Mouse (Mus musculus) splenic B cell, adult 2 months (primary cell): ENCODE data around the gene 4933430I17Rik.

Experiments used
- DNase-seq: peaks from one replicate; pipeline ENCODE4 v3.0.0-alpha.2; 2011; ENCODE audit warnings: low read depth, low spot score
- H3K27me3 ChIP-seq: 2 replicates; pipeline ENCODE4 v1.6.1; 2012; ENCODE audit warnings: mild to moderate bottlenecking, low read length, moderate library complexity, mixed read lengths; ENCODE audit not compliant: control insufficient read depth, poor library complexity, insufficient read depth, severe bottlenecking
- H3K36me3 ChIP-seq: 2 replicates; pipeline ENCODE4 v1.6.1; 2012; ENCODE audit warnings: mild to moderate bottlenecking, low read length, moderate library complexity, mixed read lengths; ENCODE audit not compliant: control insufficient read depth, poor library complexity, insufficient read depth, severe bottlenecking

The 4933430I17Rik gene

DNA sequence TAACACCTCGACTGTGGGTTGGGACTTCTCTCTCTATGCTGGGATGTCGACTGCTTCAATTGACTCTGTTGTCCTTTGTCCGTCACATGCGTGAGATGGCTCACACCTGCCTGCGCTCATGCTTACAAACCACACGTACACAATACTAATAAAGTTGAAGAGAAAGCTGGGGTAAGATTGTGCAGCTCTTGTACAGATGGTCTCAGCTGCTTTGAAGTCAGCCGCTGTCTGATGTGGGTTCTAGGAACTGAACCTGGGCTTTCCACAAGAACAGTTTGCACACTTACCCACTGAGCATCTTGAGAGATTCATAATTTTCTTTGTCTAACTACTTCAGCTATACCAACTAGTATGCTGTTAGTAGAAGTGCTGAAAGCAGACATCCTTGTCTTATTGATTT is 26.8 kb downstream of the 4933430I17Rik start:
- DNase-seq = no peak
- Histone ChIP-seq H3K27me3 (0 out of 2 replicates have a peak, but pooled peaks cover 1% of the 10 kb centered on the region), H3K36me3 (no peaks in the 10 kb centered on the region)

DNA sequence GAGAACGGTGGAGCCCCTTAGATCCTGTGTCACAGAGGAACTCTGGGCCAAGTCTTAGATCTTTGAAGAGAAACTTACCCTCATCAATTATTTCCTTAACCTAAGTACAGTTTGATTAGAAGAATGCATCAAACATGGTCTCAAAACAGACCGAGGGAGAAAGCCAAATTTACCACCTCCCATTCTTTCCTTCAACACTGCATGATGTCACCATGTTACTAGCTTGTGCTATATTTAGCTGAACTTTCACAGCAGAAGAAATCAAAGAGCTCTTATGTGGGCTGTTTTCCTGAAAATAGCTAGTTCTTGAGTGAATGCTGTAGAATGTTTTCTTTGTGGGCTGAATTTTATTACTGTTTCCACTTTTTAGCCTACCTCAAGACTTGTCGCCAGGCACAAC is 32.3 kb downstream of the 4933430I17Rik start:
- H3K36me3 ChIP-seq = no peaks in the 10 kb centered on the region
- no peaks in the 10 kb centered on the region for H3K27me3 ChIP-seq
- no peak for DNase-seq

DNA sequence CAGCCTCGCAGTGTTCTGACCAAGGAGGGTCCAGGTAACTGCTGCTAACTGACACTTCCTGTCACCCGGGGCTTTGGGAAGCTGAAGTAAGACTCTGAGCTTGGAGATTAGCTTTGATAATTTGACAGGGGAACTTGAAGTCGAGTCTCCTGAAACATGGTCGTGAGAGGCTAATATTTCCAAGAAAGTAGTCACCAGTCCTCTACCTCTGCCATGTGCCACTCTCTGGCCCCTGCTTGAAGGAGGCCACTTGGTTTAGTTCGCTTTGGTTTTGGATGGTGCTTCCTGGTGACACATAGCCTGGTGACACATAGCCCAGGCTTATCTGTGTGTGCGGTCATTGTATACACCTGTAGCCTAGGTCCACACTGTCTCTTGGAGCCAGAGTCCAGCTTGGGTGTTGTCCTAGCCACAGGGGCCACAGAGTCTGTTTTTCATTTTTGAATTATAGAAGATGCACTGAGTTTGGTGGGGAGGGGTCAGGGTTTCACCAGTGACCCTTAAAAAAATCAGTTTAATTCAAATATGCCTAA is 34.7 kb downstream of the 4933430I17Rik start, which contains the start of gene Rgs3:
Gene Rgs3, plus strand, starts transcription at position 51 of the 533 bp plus-strand sequence.
- H3K27me3 ChIP-seq = no peaks in the 10 kb centered on the region
- H3K36me3 ChIP-seq = no peaks in the 10 kb centered on the region
- DNase-seq = no peak

GRCm38 (mm10) chr4:62560963-62561629 is 35.9 kb downstream of the 4933430I17Rik start:
- Histone ChIP-seq H3K27me3 (no peaks in the 10 kb centered on the region), H3K36me3 (no peaks in the 10 kb centered on the region)
- peak; percentile 94 for DNase-seq

DNA sequence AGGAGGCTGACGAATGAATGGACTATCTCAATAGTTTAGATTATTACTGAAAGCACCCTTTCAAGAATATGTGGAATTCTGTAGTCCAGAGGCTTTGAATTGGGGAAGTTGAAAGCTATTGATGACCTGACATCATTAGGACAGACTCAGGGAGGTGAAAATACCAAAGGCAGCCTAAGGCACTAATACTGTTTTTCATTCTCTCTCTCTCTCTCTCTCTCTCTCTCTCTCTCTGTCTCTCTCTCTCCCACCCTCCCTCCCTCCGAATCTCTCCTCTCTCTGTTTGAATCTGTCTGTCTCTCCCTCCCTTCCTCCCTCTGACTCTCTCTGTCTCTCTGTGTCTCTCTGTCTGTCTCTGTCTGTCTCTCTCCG is 36.4 kb downstream of the 4933430I17Rik start:
- H3K27me3 ChIP-seq = no peaks in the 10 kb centered on the region
- DNase-seq = no peak
- no peaks in the 10 kb centered on the region for H3K36me3 ChIP-seq

DNA sequence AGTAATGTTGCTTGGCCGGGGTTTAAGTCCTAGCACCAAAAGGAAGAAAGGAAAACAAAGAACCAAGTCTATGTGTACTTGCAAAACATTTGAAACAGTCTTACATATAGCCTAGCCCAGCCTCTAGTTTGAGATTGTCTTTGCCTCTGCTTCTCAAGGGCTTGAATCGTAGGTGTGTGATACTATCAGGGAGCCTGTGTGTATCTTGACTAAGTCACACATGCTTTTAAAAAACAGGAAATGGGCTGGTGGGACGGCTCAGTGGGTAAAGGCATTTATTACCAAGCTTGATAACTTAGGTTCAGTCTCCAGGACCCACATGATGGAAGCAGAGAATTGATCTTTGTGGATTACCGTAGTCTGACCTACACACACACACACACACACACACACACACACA is 36.8 kb downstream of the 4933430I17Rik start:
- DNase-seq = peak; percentile 42
- no peaks in the 10 kb centered on the region for H3K36me3 ChIP-seq
- H3K27me3 ChIP-seq = no peaks in the 10 kb centered on the region

GRCm38 (mm10) chr4:62566530-62566929 is 41.4 kb downstream of the 4933430I17Rik start:
- Histone ChIP-seq H3K36me3 (no peaks in the 10 kb centered on the region), H3K27me3 (no peaks in the 10 kb centered on the region; the same call in 1 of the 2 replicates)
- DNase-seq = no peak

GRCm38 (mm10) chr4:62567696-62568095 is 42.5 kb downstream of the 4933430I17Rik start:
- no peak for DNase-seq
- Histone ChIP-seq H3K27me3 (no peaks in the 10 kb centered on the region; the same call in 1 of the 2 replicates), H3K36me3 (no peaks in the 10 kb centered on the region)

- DNase-seq = no peak
- Histone ChIP-seq H3K36me3 (no peaks in the 10 kb centered on the region), H3K27me3 (no peaks in the 10 kb centered on the region; the same call in 1 of the 2 replicates)
Observed at GRCm38 (mm10) chr4:62568359-62568758, 43.2 kb downstream of the 4933430I17Rik start.

- H3K27me3 ChIP-seq = no peaks in the 10 kb centered on the region; the same call in 1 of the 2 replicates
- H3K36me3 ChIP-seq = no peaks in the 10 kb centered on the region
- DNase-seq = no peak
Observed at GRCm38 (mm10) chr4:62569603-62570002, 44.4 kb downstream of the 4933430I17Rik start.

DNA sequence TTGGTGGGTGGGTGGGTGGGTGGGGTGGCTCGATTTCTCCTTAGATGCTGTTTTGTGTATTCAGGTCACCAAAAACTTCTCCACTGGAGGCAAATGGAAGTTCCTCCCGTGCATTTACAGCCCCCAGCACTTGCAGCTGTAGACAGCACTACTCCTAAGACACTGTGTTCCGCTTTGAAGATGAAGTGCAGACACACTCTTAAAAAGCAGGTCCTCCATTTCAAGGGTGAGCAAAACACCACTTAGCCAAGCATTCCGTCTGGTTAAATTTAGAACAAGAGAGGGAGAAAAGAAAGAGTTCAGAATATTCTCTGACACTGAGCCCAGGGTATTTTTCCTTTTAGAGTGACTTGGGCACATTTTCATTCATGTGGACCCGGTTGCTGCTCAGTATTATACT is 44.9 kb downstream of the 4933430I17Rik start:
- no peaks in the 10 kb centered on the region for H3K36me3 ChIP-seq
- DNase-seq = no peak
- H3K27me3 ChIP-seq = no peaks in the 10 kb centered on the region; the same call in 1 of the 2 replicates

DNA sequence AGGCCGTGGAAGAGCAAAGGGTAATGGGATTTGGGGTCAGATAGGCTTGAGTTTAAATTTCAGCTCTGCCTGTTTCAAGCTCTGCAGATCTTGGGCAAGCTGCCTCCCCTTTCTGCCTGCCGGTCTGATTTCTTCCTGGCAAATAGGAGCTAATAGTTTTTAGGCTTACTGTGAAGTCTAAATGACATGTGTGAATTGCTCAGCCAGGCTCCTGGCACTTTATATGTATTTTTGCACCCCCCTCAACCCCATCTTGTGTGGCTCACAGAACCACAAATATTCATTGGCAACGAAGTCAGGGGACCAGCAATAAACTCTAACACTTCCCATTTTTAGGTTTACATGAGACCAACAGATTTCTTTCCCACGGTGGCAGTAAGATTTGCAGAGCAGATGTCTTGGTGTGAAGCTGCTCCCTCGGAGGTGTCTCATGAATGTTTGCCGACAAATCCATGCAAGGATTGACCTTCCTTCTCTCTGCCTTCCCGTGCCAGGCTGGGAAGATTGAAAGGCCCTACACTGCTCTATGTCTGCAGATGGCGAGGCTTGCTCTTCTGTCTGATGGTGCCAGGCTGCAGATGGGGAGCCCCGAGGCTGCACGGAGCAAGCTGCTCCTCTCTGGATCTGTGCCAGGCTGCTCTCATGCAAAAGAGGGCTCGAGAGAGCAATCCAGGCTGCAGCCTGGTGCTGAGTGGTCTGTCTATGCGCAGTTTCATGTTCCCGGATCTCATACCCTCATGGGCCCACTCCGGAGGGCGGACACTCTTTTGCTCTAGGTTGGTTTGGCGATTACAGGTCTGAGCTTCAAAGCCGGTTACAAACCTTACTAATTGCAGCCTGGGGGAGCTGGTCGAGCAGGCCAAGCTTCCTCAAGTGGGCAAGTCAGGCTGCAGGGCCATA is 57.4 kb downstream of the 4933430I17Rik start:
- DNase-seq = no peak
- no peaks in the 10 kb centered on the region for H3K27me3 ChIP-seq
- no peaks in the 10 kb centered on the region for H3K36me3 ChIP-seq

GRCm38 (mm10) chr4:62583265-62584092 is 58.3 kb downstream of the 4933430I17Rik start:
- peak; percentile 38 for DNase-seq
- H3K36me3 ChIP-seq = no peaks in the 10 kb centered on the region
- no peaks in the 10 kb centered on the region for H3K27me3 ChIP-seq

GRCm38 (mm10) chr4:62587067-62587466 is 61.9 kb downstream of the 4933430I17Rik start:
- no peak for DNase-seq
- Histone ChIP-seq H3K27me3 (no peaks in the 10 kb centered on the region), H3K36me3 (no peaks in the 10 kb centered on the region)
